Mouse (Mus musculus) urinary bladder, postnatal 14 days (tissue): ENCODE data around the gene Olfr1249.
"Not testable (repeated sequence)": the region's sequence is repeated elsewhere in the genome, so short reads cannot be mapped to it uniquely, and the experiment has no call there.

Experiments
- DNase-seq: peaks from one replicate; pipeline ENCODE4 v3.0.0; 2021; ENCODE audit warnings: low spot score

Olfr1249 gene

DNA sequence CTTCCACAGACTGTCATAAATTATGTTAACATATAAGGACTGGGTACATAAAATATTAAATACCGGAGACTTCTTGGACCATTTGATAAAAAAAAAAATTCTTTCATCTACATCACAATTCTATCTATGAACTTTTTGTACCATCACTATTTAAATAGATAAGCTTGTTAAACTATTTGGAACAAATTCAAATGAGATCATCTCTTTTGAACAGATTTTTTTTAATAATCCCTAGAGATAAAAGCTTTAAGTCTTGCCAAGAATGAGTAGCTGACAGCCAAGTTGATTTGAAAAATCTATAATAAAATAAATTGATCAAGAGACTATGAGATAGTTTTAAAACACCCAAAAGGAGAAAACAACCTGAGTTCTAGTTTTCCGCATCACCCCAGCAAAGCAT, at the start of gene Olfr1249:
Gene Olfr1249 (minus strand): TSS at position 101 of the 400 bp plus-strand sequence.
- no peak for DNase-seq

DNA sequence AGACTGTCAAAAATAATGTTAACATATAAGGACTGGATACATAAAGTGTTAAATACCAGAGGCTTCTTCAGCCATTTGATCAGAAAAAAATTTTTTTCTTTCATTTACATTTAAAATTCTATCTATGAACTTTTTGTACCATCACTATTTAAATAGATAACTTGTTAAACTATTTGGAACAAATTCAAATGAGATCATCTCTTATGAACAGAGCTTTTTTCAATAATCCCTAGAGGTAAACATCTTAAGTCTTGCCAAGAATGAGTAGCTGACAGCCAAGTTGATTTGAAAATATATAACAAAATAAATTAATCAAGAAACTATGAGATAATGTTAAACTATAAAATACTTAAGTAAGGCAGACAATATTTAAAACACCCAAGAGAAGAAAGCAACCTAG, 37.1 kb upstream of the Olfr1249 start, which contains the start of gene Olfr1251:
Gene Olfr1251 (minus strand): TSS at position 101 of the 400 bp plus-strand sequence.
- no peak for DNase-seq

DNA sequence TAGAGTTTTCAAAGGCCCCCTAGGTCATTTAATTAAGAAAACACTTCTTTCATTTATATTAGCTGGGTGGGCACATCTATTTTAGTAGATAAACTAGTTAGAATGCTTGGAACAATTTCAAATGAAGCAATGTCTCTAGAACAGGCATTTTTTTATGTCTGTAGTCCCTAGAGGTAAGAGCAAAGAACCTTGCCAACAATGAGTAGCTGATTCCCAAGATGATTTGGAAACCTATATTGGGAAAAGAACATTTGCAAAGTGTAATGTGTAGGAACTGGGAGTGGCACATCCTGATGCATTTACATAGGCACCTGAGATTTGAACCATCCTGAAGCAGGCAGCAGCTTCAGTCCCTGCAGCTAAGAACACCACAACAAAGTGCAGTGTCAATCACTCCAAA, 26.6 kb upstream of the Olfr1249 start, which contains the start of gene Olfr1250:
Gene Olfr1250 (minus strand): TSS at position 101 of the 400 bp plus-strand sequence.
- no peak for DNase-seq

DNA sequence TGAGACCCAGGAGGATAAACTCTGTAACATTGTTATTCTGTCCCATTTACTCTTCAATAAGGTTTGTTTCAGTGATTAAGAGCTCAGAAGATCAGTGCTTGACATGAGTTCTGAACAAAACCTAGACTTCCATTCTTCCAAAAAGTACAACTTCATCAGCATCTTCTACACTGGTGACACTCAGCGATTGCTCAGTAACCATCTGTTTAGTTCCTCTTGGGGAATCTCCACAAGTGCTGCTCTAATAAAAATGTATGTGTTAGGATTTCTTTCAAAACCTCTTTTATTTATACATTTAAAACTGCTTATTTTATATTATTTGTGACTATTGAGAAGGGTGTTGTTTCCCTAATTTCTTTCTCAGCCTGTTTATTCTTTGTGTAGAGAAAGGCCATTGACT, 16.6 kb downstream of the Olfr1249 start, which contains the start of gene Olfr1248:
Gene Olfr1248 (minus strand): TSS at position 101 of the 400 bp plus-strand sequence.
- DNase-seq, result not testable (repeated sequence)

DNA sequence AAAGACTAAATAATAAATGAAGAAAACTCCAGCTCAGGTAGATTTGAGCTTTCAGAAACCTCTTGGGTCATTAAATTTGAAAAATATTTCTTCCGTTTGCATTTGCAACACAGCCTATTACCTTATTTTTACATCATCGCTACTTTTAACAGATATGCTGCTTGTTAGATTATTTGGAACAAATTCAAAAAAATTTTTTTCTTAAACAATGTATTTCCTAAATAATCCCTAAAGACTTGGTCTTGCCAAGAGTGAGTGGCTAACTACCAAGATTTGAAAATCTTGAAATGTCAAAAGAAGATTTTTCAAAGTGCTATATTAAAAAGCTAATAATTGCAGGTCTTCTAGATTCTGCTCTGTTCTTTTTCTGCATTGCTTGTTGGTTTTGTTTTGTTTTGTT, 20.8 kb downstream of the Olfr1249 start, which contains the start of gene Olfr1247:
Gene Olfr1247 (minus strand): TSS at position 101 of the 400 bp plus-strand sequence.
- no peak for DNase-seq

DNA sequence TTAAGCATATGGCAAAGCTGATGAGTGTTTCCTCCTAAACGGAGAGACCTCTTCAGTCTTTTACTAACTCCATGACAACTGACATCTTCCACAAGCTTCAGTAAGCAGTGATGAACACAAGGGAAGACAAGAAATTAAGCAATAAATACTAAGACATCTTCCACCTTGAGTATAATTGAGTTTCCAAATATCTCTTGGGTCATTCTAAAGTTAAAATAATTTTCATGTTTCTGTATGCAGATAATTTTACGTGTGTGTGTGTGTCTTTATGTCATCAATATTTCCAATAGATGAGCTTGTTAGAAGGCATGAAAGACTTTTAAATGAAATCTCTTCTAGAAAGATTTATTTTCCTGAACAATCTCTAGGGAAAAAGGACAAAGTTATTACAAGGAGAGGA, 41.7 kb downstream of the Olfr1249 start, which contains the start of gene Olfr1246:
Gene Olfr1246 (minus strand): TSS at position 101 of the 400 bp plus-strand sequence.
- DNase-seq, result no peak
